Mouse (Mus musculus): ENCODE data around the gene Mcm10. TPM values are rescaled to one million over a fixed set of nuclear protein-coding genes. Genes with fewer than 3 reads are reported as not detected.

The Mcm10 gene
- total RNA-seq (2021) = 1 to 10 TPM; 1.7 to 3.6 TPM
- long read RNA-seq, experiment 1 = 0 reads
- long read RNA-seq, experiment 2, partial matches to known transcripts = 0 of 1 reads
- long read RNA-seq, experiment 2, other reads (novel, unspliced or antisense) = 0 of 1 reads

DNA sequence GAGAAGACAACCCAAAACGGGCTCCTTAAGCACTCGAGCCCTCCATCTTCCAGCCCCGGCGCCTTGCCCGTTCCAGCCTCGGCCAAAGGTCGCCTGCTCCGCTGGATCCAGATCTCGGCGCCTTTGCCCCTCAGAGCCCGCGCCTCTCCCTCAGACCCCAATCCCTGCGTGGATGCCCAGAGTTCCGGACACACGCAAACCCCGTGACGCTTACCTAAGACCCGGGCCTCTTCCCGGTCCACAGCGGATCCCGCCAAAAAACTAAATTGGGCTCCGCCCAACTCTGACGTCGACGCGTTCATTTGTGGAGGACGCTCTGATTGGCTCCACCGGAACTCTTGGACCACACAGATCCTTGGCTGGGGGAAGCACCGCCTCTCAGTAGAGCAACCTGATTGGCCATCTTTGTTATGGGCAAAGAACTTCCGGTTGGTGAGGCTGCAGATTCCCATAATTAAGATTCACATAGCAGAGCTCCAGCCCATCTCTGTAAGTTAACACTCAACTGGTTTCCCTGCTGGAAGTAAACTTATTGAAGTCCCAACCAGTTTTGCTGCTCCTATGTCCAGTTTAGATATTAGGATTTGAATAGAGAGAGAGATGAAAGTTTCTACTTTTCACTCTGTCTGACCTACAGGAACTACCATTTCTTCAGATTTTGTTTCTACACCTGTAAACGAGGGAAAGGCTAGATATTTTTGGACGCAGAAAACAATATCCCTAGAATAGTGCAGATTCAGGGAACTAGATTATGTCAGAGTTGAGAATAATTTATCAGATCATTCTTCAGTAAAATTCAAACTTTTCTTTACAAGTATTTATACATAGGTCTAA, at the start of gene Mcm10:
Gene Mcm10 (minus strand): TSS at position 301 of the 834 bp plus-strand sequence.
- DNase-seq (ENCODE audit: low spot score in 2 of 2) = peak; percentile 90 to 96

DNA sequence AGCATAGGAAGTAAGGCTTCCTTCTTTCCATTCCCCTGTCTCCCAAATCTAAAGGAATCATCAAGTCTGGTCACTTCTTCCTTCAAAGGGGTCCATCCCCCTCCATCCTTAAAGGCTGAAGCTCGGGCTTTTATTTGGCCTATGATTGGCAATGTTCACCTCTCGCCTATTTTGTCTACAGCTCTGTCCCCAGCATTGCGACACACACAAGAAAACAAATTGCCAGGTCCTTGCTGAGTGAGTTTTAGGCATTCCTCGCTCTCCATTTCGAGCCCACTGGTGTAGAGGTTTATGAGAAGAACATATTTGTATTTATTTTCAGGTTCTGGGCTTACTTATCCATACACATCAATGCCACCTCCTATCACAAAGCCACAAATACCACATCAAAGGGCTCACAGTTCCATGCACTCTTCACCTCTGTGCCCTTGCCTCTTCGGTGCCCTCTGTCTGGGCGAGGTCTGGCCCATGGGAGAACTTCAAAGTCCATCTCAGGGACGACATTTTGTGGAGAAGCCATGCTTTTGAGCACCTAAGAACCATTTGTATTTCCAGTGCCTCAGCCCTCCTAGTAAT, 48.6 kb upstream of the Mcm10 start:
- DNase-seq (ENCODE audit: low spot score in 2 of 2) = no peak

DNA sequence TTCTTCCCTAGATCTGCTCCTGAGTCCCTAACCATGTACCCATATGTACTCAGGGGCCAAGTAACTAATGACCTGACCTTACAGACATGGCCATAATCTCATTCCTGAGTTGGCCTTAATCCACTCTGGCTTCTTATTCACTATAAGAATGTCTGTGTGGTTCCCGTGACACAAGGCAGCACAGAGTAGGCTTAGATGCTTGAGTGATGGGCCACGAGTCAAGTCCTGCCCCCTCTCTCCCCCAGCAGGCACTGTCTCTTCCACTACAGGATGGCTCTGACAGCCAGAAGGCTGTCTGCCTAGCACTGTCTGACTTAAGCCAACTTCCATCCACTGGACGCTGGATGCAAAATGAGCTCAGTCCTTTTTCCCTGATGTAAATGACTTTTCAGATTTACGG, 47.4 kb upstream of the Mcm10 start:
- DNase-seq (ENCODE audit: low spot score in 2 of 2) = no peak

DNA sequence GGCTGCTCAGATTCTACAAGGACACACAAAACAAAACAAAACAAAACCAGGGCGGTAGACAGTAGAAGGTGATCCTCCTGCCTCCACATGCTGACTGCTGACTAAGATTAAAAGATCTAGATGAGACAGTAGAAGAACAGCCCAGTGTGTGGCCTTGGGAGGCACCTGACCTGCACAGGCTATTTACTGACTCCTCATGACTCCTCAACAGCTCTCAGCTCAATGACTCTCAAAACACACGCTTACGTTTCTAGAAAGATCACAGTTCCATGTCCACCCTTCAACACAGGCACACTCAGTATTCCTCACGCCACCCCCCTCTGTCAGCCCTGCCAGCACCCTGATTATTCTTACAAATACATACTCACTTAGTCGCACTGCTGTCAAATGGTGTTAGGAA, 45.8 kb upstream of the Mcm10 start:
- no peak for DNase-seq (ENCODE audit: low spot score in 2 of 2)

DNA sequence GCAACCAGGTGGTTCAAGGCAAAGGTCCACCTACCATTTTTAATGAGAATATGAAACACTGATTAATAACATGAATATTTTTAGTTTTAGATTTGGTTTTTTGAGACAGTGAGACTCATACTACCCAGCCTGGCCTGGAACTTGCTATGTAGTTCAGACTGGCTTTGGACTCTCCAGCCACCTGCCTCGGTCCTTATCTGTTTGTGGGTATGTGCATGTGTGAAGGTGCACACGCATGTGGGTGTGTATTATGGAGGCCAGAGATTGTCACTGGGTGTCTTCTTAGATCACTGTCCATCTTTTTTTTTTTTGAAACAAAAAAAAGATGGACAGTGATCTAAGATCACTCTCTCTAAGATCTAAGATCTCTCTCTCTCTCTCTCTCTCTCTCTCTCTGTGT, 38.0 kb upstream of the Mcm10 start:
- no peak for DNase-seq (ENCODE audit: low spot score in 2 of 2)

DNA sequence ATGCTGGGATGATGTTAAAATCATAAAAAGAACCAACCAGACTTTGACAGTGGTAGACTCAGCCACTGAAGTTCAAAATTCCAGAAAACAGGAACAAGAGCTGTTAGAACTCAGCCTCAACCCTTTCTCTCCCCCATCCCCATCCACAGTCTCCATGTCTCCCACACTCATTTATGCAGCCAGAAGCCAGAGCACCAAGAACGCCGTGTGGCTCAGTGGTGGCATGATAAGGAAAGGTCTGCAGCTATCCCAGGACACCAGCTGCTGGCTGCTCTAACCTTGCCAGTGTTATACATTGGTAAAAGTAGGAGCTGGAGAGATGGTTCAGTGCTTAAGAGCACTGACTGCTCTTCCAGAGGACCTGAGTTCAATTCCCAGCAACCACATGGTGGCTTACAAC, 34.4 kb upstream of the Mcm10 start:
- no peak for DNase-seq (ENCODE audit: low spot score in 2 of 2)

DNA sequence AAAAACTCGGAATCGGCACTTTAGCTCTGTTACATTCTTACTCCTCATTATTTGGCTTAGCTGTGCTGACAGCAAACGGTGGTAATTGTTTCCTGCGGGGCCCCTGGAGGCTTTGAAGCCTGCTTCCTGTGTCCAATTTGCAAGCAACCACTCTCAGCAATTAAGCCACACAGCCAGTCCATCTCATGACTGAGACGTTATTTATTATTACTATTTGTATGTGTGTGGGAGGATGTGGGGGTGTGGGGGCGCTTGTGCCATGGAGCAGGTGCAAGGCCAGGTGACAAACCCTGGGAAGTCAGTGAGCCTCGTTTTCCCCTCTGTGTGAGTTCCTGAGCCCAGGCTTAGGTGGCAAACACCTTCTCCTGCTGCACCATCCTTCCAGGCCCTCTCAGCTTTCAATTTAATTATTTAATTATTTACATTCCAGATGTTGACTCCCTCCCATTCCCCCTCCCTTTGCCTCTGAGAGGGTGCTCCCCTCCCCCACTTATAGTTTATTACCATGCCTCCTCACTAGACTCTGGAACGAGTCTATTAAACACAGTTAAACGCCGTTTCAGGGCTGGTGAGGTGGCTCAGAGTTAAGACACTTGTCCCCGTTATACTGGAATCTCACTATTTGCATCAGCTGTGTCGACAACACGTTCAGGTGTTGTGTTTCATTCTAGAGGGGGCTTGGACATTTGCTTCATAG, 32.8 kb upstream of the Mcm10 start:
- no peak for DNase-seq (ENCODE audit: low spot score in 2 of 2)

DNA sequence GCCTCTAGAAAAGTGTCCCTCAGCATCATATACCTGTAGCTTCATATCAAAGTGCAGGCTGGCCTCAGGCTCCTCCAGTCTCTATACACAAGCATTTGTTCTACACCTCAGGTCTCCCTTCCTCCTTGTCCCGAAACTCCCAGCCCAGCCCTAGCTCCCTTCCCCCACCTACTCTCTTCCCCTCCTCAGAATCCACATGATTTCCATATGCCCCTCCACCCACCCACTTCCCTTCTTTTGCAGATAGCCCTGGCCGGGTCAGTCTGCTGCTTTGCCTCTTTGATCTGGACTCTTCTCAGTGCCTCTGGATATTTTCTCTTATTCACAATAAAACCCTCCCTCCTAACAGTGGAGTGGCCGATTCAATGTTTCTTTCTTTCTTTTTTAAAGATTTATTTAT, 31.7 kb upstream of the Mcm10 start:
- DNase-seq (ENCODE audit: low spot score in 2 of 2) = no peak

DNA sequence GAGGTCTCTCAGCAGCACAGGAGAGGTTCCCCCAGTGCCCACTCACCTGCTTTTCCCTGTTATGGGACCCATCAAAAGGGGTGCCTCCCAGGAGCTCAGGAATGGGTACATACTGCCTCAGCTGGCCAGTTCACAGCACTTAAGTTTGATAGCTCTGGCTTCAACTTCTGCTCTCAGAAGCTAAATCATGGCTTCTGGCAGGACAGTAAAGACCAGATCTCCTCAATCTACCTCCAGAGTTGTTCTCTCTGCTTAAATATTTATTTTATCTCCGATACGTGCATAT, 30.8 kb upstream of the Mcm10 start:
- DNase-seq (ENCODE audit: low spot score in 2 of 2) = no peak

DNA sequence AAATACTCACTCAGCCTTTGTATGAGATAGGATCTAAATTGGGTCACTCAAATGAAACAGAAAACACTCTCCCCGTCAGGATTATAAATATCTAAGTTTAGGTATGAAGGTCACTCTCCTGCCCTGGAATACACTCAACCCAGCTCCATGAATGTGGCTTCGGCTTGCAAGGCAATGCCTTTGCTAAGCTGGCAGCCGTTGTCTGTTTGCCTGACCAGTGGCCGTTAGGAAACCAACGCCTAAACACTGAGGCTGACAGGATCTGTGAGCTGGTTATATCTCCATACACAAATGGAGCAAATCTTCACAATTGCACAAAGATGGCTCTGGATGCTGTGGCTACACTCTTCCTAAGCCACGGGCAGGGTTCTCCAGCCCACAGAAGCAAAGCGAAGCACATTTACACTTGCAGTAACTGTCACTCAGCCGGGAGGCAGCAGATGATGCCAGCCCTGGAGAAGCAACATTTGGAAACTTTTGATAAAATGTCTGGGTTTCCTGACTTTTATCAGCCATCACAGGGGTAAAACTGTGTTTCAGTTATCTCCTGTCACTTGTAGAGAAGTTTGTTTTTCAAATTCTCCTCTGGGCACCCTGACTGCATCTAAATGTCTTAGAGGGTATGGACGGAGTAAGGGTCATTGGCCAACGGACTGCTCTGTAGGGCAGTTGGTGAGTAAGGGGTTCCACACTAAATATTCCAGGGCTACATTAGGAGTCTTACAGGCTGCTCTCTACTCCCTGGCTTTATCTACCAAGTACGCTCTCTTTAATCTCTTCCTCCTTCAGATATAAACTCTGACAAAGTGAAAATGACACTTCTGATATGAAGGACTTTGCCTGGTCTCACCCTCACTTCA, 30.3 kb upstream of the Mcm10 start:
- DNase-seq (ENCODE audit: low spot score in 2 of 2) = no peak

DNA sequence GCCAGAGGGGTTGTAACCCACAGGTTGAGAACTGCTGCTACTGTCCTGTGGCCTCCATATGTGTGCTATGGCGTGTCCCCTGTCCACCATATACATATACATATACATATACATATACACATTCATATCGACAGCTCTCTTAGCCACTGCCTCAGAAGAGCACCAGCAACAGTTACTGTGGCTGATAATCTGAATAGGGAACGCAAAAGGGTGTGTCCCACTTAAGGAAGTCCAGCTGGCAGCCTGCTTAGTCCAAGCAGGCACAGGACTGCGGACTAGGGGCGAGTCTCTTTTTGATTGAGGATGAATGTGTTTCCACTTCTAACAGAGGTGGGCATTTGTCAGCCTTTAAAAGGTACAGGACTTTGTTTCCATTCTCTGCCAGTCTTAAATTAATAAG, 29.3 kb upstream of the Mcm10 start:
- no peak for DNase-seq (ENCODE audit: low spot score in 2 of 2)

DNA sequence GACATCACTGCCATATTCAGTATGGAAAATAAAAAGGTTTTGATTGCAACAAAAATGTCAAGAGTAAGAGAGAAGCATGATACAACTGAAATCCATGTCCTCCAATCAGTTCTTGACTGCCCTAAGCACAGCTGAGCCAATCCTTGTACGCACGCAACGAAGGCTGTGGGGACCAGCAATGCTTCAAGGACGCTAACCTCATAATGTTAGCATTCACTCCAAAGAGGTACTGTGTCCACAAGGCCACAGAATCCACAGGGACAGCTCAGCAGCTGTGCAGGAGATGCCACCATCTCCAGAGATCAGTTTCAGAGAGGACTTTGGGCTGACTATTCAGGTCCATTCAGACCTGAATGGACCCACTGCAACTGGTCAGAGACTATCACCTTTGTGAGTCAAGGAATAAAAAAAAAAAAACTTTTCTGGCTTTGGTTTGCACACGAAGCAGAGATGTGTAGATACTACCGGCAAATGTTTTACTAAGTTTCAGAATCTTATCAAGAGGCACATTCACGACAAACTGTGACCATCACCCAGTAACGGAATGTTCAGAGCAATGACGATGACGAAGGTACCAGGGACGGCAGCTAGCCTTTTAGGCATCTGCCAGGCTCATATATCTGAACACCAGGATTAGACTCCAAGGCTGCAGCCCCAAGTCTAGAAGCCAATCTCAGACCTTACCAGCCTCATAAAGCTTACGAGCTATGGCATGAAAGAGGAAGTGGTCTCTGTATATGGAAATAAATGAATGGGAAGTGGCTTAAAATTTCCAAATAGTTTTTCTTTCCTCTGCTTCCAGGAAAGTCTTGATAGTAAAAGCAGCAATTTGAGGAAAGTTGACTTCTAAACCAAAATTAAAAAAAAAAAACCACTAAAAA, 27.9 kb upstream of the Mcm10 start:
- no peak for DNase-seq (ENCODE audit: low spot score in 2 of 2)

DNA sequence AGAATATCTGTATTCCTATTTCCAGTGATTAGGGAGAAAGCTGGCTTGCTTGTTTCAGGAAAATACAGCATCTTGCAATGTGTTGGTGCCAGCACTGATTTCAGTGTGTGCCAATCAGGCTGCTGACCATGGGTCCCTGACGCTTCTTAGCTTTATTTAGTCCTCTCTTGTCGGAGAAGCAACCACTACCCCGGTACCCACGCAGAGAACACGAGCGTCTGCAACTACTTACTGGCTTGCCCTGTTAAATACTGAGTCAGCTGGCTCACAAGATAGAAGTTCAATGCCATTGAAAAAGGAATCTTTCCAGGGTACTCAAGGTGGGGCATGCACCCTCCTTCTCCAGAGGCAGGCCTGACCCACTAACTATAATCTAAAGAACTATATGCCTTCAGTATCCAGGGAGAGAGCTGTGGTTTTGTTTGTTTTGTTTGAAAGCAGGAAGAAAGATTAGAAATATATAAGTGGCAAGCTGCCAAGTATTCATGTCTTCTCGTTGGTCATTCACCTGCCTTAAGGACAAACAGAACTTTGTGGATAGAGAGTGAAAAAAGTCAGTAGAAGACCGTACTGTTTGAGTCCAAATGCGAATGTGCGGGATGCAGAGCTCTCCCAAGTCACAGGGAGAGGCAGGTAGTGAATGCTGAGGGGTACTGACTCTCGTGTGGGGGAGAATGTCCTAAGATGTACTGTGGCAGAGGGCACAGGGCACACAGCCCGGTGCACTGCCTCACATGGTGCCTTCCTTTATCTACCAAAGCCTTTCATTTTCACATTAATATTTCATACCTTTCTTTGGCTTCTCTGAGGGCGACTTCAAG, 27.0 kb upstream of the Mcm10 start:
- DNase-seq (ENCODE audit: low spot score in 2 of 2) = no peak

DNA sequence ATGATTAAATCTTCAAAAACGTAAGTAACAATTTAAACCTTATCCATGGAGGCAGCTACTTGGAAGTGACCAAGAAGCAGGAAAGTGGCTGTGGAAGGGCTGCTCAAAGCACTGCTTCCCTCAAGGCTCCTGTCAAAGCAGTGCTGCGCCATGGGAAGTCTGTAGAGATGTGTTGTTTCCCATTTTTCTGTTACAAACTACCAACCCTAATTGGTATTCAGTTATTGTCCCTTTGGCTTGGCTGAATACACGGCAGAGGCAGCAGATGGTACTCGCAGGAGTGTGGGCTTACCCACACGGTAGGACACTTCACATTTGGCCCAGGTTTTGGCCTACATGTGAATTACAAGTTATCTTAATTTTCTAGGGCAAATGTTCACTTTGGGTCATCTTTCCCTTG, 25.7 kb upstream of the Mcm10 start:
- peak in 1 of 2 experiments; percentile 41 for DNase-seq (ENCODE audit: low spot score in 2 of 2)

DNA sequence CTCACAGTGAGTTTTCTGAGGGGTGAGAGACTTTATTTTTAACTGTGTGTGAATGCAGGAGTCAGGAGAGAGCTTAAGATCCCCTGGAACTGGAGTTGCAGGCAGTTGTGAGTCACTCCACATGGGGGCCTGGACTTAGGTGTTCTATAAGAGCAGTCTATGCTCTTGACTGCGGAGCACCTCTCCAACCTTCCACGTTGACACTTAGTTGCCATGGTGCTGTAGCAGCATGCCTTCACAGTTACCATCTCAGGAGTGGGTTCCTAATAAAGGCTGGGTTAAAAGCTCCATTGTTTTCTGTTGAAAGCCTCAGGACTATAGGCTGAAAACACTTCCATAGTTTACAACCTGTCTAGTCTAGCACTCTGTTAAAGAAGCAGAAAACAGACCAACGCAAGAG, 24.8 kb upstream of the Mcm10 start:
- no peak for DNase-seq (ENCODE audit: low spot score in 2 of 2)

DNA sequence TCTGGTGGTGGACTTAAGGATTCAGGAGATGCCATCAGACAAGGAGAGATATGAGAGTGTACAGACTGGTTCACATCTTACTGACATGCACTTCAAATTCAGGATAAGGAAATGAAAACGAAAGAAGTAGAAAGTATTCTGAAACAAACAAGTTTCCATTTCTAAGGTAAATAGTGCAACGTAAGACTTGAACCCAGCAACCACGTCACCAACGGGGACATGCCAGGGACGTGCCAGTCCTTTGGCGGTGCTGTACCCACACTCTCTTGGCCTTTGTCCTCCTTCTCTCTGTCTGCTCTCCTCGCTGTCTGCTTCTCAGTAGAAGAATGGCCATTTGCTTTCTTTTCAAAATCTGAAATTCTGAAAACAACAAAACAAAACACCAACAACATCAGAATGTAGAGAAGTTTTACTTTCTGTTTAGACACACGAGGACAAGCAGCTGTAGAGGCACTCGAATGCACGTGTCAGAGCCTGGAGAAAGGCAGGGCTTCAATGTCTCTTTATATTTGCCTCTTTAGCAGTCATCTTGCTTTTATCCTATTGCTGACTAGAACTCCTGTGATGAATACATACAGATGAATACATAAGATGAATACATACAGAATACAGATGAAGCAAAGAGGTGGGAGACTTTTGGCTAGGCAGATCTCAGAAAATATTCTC, 24.0 kb upstream of the Mcm10 start:
- no peak for DNase-seq (ENCODE audit: low spot score in 2 of 2)

DNA sequence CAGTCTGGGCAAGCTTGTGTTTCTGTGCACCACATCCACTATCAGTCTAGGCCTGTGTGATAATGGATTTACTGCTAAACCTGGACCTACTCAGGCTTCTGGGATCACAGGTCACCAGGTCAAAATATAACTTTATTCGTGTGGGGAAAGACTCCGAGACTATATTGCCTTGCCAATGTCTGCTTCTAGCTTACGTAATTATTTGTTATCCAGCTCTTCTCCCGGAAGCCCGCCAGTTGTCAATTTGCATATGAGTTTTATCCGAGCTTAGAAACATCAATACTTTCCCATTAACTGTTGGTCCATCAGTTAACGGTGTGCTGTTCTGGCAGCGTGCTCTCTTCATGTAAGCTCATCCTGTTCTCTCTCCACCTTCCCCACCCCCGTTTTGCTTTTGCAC, 22.6 kb upstream of the Mcm10 start:
- no peak for DNase-seq (ENCODE audit: low spot score in 2 of 2)

DNA sequence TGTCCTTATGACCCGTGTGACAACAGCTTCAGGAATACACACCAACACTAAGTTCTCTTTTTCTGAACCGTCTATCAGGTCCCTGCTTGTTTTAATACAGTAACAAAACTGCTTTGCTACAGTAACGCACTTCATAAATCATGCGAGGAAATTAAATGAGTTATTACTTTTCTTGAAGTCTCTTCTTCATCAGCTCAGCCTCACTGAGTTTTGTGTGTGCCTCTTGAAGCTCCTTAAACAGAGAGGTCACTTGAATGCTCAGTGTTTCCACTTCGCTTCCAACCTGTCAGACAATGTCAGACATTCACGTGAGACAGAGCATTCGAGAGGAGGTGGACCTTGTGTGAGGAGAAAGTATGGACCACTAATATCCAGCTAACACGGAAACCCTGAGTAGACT, 22.2 kb upstream of the Mcm10 start:
- no peak for DNase-seq (ENCODE audit: low spot score in 2 of 2)

Data from layer of hippocampus, postnatal 14 days (tissue).